Mouse (Mus musculus): Measurements from ENCODE around the gene Opalin.
A peak's percentile ranks its signal among the peaks of the same experiment; 100 is the strongest.

Opalin gene

GRCm38 (mm10) chr19:41073746-41074455, 3.0 kb downstream of the Opalin start:
- DNase-seq = no peak

GRCm38 (mm10) chr19:41071500-41071899, 5.4 kb downstream of the Opalin start:
- peak; percentile 93 to 96 for DNase-seq

DNA sequence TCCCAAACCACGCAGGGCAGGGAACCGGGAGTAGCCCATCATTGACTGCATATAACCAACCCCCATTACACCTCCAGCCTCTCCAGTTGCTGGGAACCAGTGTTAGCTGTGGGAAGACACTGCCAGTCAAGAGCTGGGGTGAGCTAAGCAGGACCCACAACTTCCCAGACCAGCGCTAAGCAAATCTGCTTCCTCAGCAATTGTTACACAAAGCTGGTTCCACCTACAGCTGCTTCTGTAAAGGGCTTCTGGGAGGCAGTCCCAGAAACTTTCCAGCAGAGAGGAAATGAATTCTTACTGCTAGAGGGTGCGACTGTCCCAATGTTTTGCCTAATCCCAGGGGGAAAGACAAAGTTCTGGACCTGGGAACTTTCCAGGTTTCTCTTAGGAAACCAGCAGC, 22.2 kb downstream of the Opalin start:
- DNase-seq = no peak

DNA sequence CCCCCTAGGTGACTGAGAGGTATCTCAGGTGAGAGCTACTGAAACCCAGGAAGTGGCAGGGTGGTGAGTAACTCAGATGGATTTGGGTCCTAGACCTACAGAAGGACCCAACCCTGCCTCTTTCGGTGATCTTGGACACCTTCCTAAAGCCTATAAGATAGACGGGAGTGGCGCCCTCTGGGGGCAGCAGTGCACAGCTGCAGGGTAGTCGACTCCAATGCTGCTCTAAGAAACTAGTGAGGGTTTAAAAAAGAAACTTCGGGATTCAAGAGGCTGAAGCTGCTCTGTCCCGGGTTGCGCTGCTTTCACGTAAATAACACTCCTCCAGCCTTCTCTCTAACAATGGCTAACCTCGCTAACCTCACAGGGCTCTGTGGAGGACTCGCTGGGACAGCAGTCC, 23.4 kb downstream of the Opalin start:
- DNase-seq = peak; percentile 42 to 59

DNA sequence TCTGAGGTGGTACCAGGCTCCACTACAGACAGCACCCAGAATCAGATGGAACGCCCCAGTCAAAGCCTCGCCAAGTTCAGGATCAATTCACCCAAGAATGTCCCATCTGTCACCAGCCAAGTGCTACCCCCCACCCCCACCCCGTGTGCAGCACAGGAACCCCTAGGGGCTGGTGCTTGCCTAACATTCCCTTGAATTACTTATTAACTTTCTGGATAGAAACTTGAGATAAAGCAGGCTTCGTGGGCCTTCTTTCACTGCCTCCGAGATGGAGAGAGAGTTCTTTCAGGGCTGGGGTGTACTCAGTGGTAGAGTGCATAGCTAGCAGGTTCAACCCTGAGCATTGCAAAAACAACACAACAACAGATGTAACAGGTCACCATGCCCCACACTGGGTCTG, 24.7 kb downstream of the Opalin start:
- no peak for DNase-seq

- DNase-seq = no peak
These were observed 25.2 kb downstream of the Opalin start for GRCm38 (mm10) chr19:41051714-41052113.

DNA sequence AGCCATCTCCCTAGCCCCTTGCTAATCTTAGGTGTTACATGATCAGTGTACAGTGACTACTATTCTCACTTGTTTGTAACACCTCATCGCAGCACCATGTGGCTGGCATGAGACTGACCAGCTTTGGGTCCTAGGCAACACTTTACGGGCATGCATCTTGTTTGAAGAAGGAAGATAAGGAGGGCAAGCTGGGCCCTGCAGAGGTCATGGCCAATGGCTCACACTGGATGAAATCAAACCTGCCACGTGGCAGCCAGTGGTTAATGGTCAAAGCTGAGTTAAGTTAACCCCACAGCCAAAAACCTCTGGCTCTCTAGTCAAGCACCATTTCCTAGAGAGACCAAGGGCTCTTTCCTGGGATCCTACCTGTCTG, 28.7 kb downstream of the Opalin start:
- no peak for DNase-seq

DNA sequence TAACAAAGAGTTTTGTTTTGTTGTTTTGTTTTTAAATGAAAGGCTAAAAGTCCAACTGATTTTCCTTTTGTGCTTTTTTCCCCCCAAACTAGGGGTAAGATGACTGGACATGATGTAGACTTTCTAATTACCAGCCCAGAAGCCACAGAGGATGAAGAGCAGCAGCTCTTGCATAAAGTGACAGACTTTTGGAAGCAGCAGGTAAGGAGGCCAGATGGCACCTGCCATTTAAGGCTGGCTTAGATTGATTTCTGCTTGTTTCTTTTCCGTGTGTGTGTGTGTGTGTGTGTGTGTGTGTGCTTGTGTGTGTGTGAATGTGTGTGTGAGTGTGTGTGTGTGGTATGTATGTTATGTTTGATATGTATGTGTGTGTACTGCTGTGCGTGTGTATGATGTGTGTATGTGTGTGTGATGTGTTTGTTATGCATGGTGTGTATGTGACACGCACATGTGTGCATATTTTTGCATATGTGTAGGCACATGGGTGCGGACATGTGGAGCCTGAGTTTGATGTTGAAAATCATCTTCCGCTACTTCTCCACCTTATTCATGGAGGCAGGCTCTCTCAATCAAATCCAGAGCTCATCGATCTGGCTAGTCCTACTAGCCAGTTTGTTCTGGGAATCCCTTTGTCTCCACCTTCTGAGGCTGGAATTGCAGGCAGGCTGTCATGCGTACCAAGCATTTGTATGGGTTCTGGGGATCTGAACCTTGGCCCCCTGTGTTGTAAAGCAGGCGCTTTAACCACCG, 29.3 kb downstream of the Opalin start:
- peak; percentile 27 to 39 for DNase-seq

DNA sequence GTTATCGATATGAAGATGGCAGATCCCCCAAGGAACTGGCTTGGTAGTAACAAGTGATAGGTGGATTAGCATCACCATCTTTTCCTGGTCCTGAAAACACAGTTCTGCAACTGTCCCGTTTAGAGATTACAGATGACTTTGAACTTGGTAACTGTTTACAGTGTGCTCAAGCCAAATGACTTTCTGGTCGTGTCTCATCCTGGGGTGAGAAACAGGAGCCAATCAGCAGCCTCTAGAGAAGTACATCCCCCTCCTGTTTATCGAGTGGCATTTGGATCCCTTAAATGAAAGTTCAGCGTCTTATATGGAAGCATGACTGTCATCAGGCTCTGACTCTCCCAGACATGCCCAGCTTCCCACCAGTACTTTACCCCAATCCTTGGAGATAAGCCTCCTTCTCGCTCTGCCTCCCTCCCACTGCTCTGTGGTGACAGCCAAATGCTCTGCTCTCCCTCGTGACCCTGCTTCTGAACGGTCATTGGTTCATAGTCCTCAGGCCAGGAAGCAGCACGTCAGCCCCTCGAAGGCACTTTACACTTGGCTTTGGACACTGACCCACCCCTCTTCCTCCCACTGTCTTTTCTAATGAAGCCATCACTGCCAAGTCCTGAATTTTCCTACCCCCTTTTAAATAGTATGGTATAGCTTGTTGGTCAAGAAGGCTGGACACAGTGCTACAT, 31.7 kb downstream of the Opalin start:
- no peak for DNase-seq

- DNase-seq = no peak
These were observed 37.8 kb downstream of the Opalin start for GRCm38 (mm10) chr19:41039110-41039509.

DNA sequence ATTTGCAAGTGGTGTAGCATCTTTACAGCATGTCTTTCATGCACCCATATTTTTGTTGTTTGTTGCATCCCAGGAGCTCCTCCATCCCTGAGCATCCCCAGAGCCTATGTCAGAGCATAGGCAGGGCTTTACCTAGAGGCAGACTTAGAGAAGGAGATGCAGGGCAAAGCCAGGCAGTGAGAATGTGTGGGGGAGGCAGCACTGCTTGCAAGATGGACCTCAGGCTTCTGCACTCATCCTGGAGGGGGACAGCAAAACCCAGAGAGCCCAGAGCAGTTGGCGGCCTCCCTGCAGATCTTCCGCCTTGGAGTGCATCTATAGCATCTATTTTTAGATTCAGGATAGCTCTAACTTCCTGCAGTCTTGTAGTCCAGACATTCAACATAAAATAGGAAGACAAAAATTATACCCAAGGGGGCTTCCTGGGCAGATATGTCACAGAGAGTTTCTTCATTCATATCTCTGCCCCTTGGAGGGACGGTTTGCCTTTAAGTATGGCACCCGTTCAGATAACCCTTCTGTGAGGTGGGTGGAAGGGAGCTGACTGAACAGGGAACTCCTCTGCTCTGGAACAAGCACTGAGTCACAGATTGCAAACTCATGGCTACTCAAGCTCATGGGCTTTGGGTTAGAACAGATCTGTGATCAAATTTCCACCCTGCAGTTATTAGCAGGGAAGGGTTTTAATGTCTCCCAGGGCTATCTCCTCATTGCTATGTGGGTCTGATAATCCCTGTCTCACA, 40.9 kb downstream of the Opalin start:
- no peak for DNase-seq

DNA sequence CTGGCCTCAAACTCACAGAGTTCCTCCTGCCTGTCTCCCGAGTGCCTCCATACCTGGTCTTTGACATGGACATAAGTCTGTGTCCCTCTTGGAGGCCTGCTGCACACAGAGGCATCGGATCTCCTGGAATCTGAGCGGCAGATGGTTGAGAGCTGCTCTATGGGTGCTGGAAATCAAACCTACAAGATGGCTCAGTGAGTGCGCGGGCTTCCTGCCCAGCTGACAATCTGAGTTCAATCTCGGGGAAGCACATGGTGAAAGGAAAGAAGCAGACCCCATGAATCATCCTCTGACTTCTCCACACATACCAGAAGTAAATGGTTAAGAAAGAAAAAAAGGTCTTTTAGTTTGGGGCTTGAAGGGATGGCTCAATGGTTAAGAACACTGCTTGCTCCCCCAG, 45.0 kb downstream of the Opalin start:
- DNase-seq = no peak

DNA sequence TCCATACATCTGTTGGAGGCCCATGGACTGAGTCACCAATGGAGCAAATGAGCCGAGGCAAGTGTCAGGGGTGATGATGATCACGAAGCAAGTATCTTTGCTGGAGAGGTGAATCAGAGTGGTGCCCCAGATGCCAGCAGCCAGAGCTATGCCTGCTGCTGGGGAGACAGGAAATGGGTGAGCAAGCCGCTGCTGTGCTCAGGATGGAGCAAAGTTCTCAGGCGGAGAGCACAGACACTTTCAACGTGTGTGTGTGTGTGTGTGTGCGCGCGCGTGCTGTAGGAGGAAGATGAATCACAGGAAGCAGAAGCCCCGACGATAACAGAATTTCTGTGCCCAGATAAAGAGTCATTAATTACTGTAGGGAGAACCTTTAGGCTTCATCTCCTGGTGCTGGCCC, 45.9 kb downstream of the Opalin start:
- no peak for DNase-seq

- DNase-seq = no peak
These were observed 46.8 kb downstream of the Opalin start for GRCm38 (mm10) chr19:41030161-41030560.

GRCm38 (mm10) chr19:41029219-41029618, 47.7 kb downstream of the Opalin start, which contains the start of gene Dntt:
TSS of gene Dntt (plus strand) at chr19:41029275.
- DNase-seq = no peak

GRCm38 (mm10) chr19:41027601-41028000, 49.3 kb downstream of the Opalin start:
- DNase-seq = no peak

- DNase-seq = no peak
These were observed 49.9 kb downstream of the Opalin start for GRCm38 (mm10) chr19:41027024-41027423.

GRCm38 (mm10) chr19:41026551-41026950, 50.4 kb downstream of the Opalin start:
- DNase-seq = no peak

DNA sequence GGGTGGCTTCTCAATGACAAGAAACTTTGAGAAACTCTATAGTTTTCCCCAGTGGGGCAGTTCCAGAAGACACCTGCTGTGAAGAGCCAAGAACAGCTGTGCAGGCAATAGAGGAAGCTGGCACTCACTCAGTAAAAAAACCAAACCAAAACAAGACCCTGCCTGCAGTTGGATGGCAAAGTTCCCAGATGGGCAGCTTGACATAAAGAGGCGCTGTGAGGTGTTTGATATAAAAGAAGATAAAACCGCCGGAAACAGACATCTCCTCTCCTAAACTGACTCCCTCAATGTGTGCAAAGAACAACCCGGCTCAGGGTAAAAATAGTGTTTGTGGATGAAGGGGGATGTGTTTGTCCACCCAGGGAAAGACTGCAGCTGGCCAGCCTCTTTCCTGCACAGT, 54.7 kb downstream of the Opalin start:
- DNase-seq = peak; percentile 49 to 55

DNA sequence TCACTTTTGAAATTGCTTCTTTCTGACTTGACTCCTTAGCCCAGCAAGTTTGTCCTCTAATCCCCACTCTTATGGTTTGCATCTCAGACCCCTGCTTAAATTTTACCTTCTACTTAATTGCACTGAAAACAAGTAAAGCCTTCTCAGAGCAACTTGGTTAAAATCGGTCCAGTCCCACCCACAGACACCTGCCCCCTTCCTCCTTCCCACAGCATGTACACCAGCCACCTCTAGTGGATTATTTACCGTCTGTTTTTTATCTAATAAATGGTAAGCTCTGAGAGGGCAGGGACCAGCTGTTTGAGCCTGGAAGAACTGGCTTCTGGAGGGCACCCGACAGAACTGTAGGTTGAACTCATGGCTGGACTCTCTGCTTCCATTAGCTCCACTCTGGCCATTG, 56.4 kb downstream of the Opalin start:
- no peak for DNase-seq

GRCm38 (mm10) chr19:41019164-41019675, 57.7 kb downstream of the Opalin start:
- no peak for DNase-seq

- peak; percentile 78 to 80 for DNase-seq
These were observed 60.8 kb downstream of the Opalin start for GRCm38 (mm10) chr19:41015951-41016716.
